ENCODE assay signal across 7 mouse cellular contexts in the genomic region with DNA sequence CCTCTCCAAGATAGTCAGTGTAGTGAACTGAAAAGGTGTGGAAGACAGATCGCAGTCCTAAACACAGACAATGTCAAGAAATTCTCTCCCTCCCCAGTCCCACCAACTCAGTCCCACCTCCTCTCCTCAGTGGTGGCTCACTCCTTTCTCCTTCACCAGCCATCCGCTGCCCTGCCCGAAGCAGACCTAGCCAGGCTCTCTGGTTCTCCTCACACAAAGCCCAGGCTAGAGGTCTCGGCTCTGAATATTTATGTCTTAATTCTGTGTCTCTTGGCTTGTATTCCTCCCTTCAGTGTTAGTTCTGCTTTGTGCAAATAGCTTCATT.
DNase-seq lines count a peak whose midpoint lies in the region; ATAC-seq and TF ChIP-seq lines count a peak whose summit lies in the region.

No protein-coding gene starts in this region.

- H3K9ac ChIP-seq in lung, embryonic 14.5 days = no peak overlapping the region
- H3K9ac ChIP-seq in forebrain, embryonic 11.5 days (ENCODE audit: low read length) = peak overlapping the region; percentile 4; the same call in 1 of the 2 replicates
- no peak overlapping the region for H3K9ac ChIP-seq in intestine, embryonic 15.5 days
- peak overlapping the region; percentile 3; the same call in 1 of the 2 replicates for H3K9ac ChIP-seq in neural tube, embryonic 14.5 days (replicated peaks; ENCODE audit: low read depth, low read length)

- H3K27ac ChIP-seq in lung, embryonic 14.5 days (ENCODE audit: low read depth) = peak overlapping the region; percentile 39; the same call in 1 of the 2 replicates
- H3K27ac ChIP-seq in forebrain, embryonic 11.5 days (ENCODE audit: low read depth, low read length) = peak overlapping the region; percentile 60
- H3K27ac ChIP-seq in intestine, embryonic 15.5 days = peak overlapping the region; percentile 34; the same call in 1 of the 2 replicates
- H3K27ac ChIP-seq in neural tube, embryonic 14.5 days (ENCODE audit: low read depth, low read length) = peak overlapping the region; percentile 69; the same call in 1 of the 2 replicates

- no peaks in the 10 kb centered on the region for H3K36me3 ChIP-seq in lung, embryonic 14.5 days (ENCODE audit: insufficient read depth)
- no peaks in the 10 kb centered on the region for H3K36me3 ChIP-seq in forebrain, embryonic 11.5 days (ENCODE audit: control insufficient read depth, insufficient read depth, low read length)
- no peaks in the 10 kb centered on the region for H3K36me3 ChIP-seq in intestine, embryonic 15.5 days
- no peaks in the 10 kb centered on the region for H3K36me3 ChIP-seq in neural tube, embryonic 14.5 days (ENCODE audit: control insufficient read depth, insufficient read depth, low read length)

- no peaks in the 10 kb centered on the region for H3K9me3 ChIP-seq in lung, embryonic 14.5 days (ENCODE audit: low read depth, low read length)
- H3K9me3 ChIP-seq in forebrain, embryonic 11.5 days (ENCODE audit: control insufficient read depth, low read length) = no peaks in the 10 kb centered on the region
- H3K9me3 ChIP-seq in intestine, embryonic 15.5 days = no peaks in the 10 kb centered on the region
- H3K9me3 ChIP-seq in neural tube, embryonic 14.5 days (ENCODE audit: control insufficient read depth, low read length) = no peaks in the 10 kb centered on the region

- H3K4me1 ChIP-seq in lung, embryonic 14.5 days (ENCODE audit: insufficient read depth) = no peaks in the 10 kb centered on the region
- H3K4me1 ChIP-seq in forebrain, embryonic 11.5 days (replicated peaks; ENCODE audit: control insufficient read depth, insufficient read depth, low read length) = peaks cover 11% of the 10 kb centered on the region; the same call in 1 of the 2 replicates
- H3K4me1 ChIP-seq in intestine, embryonic 15.5 days (replicated peaks) = no peaks in the 10 kb centered on the region; the same call in 1 of the 2 replicates
- H3K4me1 ChIP-seq in neural tube, embryonic 14.5 days (ENCODE audit: control insufficient read depth, insufficient read depth, low read length) = peaks cover 7% of the 10 kb centered on the region; the same call in 1 of the 2 replicates

- peak overlapping the region; percentile 52 for H3K4me2 ChIP-seq in lung, embryonic 14.5 days
- peak overlapping the region; percentile 15; the same call in 1 of the 2 replicates for H3K4me2 ChIP-seq in forebrain, embryonic 11.5 days (ENCODE audit: low read depth, low read length, severe bottlenecking)
- H3K4me2 ChIP-seq in intestine, embryonic 15.5 days (replicated peaks) = peak overlapping the region; percentile 54
- H3K4me2 ChIP-seq in neural tube, embryonic 14.5 days (ENCODE audit: low read depth, low read length) = peak overlapping the region; percentile 39

- peak; percentile 26; the same call in 1 of the 2 replicates for ATAC-seq in lung, embryonic 14.5 days (ENCODE audit: insufficient read depth)
- peak; percentile 28 for ATAC-seq in forebrain, embryonic 11.5 days (replicated peaks; ENCODE audit: low FRiP score)
- ATAC-seq in intestine, embryonic 15.5 days = no peak
- no peak for ATAC-seq in neural tube, embryonic 14.5 days (ENCODE audit: low read depth)

- WGBS in lung, embryonic 14.5 days = 40% methylated on average over 4 of the region's 4 CpGs
- WGBS in forebrain, embryonic 11.5 days = 42% methylated on average over 4 of the region's 4 CpGs
- WGBS in intestine, embryonic 15.5 days = 56% methylated on average over 4 of the region's 4 CpGs
- WGBS in neural tube, embryonic 14.5 days = 23% methylated on average over 4 of the region's 4 CpGs

- no peak overlapping the region for H3K4me3 ChIP-seq in lung, embryonic 14.5 days (ENCODE audit: low read depth, low read length)
- H3K4me3 ChIP-seq in forebrain, embryonic 11.5 days (ENCODE audit: low read depth, low read length) = no peak overlapping the region
- no peak overlapping the region for H3K4me3 ChIP-seq in intestine, embryonic 15.5 days (replicated peaks)
- H3K4me3 ChIP-seq in neural tube, embryonic 14.5 days (ENCODE audit: low read depth, low read length) = no peak overlapping the region

- TF ChIP-seq CTCF in lung, embryonic 14.5 days (IDR thresholded peaks at IDR 0.05; ENCODE audit: low read depth) = no peak

- H3K27me3 ChIP-seq in lung, embryonic 14.5 days (ENCODE audit: insufficient read depth, low read length) = no peaks in the 10 kb centered on the region
- H3K27me3 ChIP-seq in forebrain, embryonic 11.5 days (ENCODE audit: control insufficient read depth, insufficient read depth, low read length) = no peaks in the 10 kb centered on the region
- H3K27me3 ChIP-seq in intestine, embryonic 15.5 days (replicated peaks) = no peaks in the 10 kb centered on the region
- H3K27me3 ChIP-seq in neural tube, embryonic 14.5 days (ENCODE audit: control insufficient read depth, insufficient read depth, low read length) = no peaks in the 10 kb centered on the region

- DNase-seq in lung, embryonic 14.5 days = no peak
- DNase-seq in lung, postnatal 10 days = no peak
- DNase-seq in forebrain, embryonic 11.5 days (ENCODE audit: low spot score) = no peak
- no peak for DNase-seq in testis, postnatal 10 days (ENCODE audit: low spot score)
- DNase-seq in embryo, embryonic 10.5 days (ENCODE audit: low spot score) = no peak

Comparison
In these comparisons a context has a peak if more than half of its experiments do, and no peak if none do; other contexts are left out.
1. ATAC-seq: peak in lung, embryonic 14.5 days (single experiment) and forebrain, embryonic 11.5 days (single experiment); none in intestine, embryonic 15.5 days (single experiment) and neural tube, embryonic 14.5 days (single experiment).
2. H3K9ac ChIP-seq: peak in forebrain, embryonic 11.5 days (single experiment) and neural tube, embryonic 14.5 days (single experiment); none in lung, embryonic 14.5 days (single experiment) and intestine, embryonic 15.5 days (single experiment).
3. Peak in every context shown above with its lines, with median percentiles within 50 percentile points of each other: H3K27ac ChIP-seq and H3K4me2 ChIP-seq.